Mouse (Mus musculus): ENCODE measurements around the gene Abcc4.

Abcc4 gene

GRCm38 (mm10) chr14:118434842-118435241 lies 271.2 kb downstream of the Abcc4 start:
- DNase-seq (ENCODE audit: low spot score) = no peak

GRCm38 (mm10) chr14:118433848-118434247 lies 272.2 kb downstream of the Abcc4 start:
- no peak for DNase-seq (ENCODE audit: low spot score)
